Mouse (Mus musculus): ENCODE measurements around the gene Cd70. TPM values are rescaled to one million over a fixed set of nuclear protein-coding genes. Genes with fewer than 3 reads are reported as not detected.

Cd70 gene
- 0.84 and 0.88 TPM in 2 replicates for polyA plus RNA-seq (2012; rRNA removed)

GRCm38 (mm10) chr17:57148994-57149803, at the start of gene Cd70:
Cd70 (minus strand) TSS chr17:57149777.

GRCm38 (mm10) chr17:57194041-57194507, 44.5 kb upstream of the Cd70 start, which contains the start of gene Tnfsf14:
Tnfsf14 (minus strand) TSS chr17:57194177.

GRCm38 (mm10) chr17:57105181-57106034, 44.2 kb downstream of the Cd70 start, which contains the start of gene Tnfsf9:
Tnfsf9 (plus strand) TSS chr17:57105325.

Other genes starting within 250 kb of the Cd70 start
- gene Mllt1, start 214.4 kb downstream of the Cd70 start, polyA plus RNA-seq (2012; rRNA removed): 115 and 124 TPM in 2 replicates
- not detected in 2 replicates for gene Acer1, start 167.7 kb downstream of the Cd70 start, polyA plus RNA-seq (2012; rRNA removed)
- 147 and 151 TPM in 2 replicates for gene Clpp, start 159.5 kb downstream of the Cd70 start, polyA plus RNA-seq (2012; rRNA removed)
- 36.5 and 41.5 TPM in 2 replicates for gene Alkbh7, start 152.4 kb downstream of the Cd70 start, polyA plus RNA-seq (2012; rRNA removed)
- gene Pspn, start 149.8 kb downstream of the Cd70 start, polyA plus RNA-seq (2012; rRNA removed): 0.39 TPM in 1 of 2 replicates, not detected in the other
- gene Gtf2f1, start 138.5 kb downstream of the Cd70 start, polyA plus RNA-seq (2012; rRNA removed): 80.5 and 81.7 TPM in 2 replicates
- gene Gm17949, start 138.3 kb downstream of the Cd70 start, polyA plus RNA-seq (2012; rRNA removed): 0.04 and 0.06 TPM in 2 replicates
- gene Khsrp, start 118.3 kb downstream of the Cd70 start, polyA plus RNA-seq (2012; rRNA removed): 69.3 and 75.7 TPM in 2 replicates
- 0.04 and 0.08 TPM in 2 replicates for gene Slc25a41, start 108.1 kb downstream of the Cd70 start, polyA plus RNA-seq (2012; rRNA removed)
- gene Crb3, start 90.7 kb downstream of the Cd70 start, polyA plus RNA-seq (2012; rRNA removed): 3.5 TPM in 2 replicates
- 99.8 and 105 TPM in 2 replicates for gene Slc25a23, start 89.9 kb downstream of the Cd70 start, polyA plus RNA-seq (2012; rRNA removed)
- gene Dennd1c, start 71.3 kb downstream of the Cd70 start, polyA plus RNA-seq (2012; rRNA removed): 3.1 and 3.5 TPM in 2 replicates
- 187 and 200 TPM in 2 replicates for gene Tubb4a, start 62.0 kb downstream of the Cd70 start, polyA plus RNA-seq (2012; rRNA removed)
- gene Tnfsf9, start 44.5 kb downstream of the Cd70 start, polyA plus RNA-seq (2012; rRNA removed): 8.1 TPM in 2 replicates
- gene Tnfsf14, start 44.4 kb upstream of the Cd70 start, polyA plus RNA-seq (2012; rRNA removed): not detected in 2 replicates
- 1.5 and 3.6 TPM in 2 replicates for gene C3, start 78.4 kb upstream of the Cd70 start, polyA plus RNA-seq (2012; rRNA removed)
- 16.3 and 16.7 TPM in 2 replicates for gene Gpr108, start 98.7 kb upstream of the Cd70 start, polyA plus RNA-seq (2012; rRNA removed)
- gene Trip10, start 99.7 kb upstream of the Cd70 start, polyA plus RNA-seq (2012; rRNA removed): 10.2 and 11.1 TPM in 2 replicates
- 0.88 and 1.3 TPM in 2 replicates for gene Vav1, start 129.3 kb upstream of the Cd70 start, polyA plus RNA-seq (2012; rRNA removed)
- gene Adgre1, start 208.9 kb upstream of the Cd70 start, polyA plus RNA-seq (2012; rRNA removed): 2.3 and 3.9 TPM in 2 replicates

Measured in central nervous system, embryonic 18 days (tissue).